Mouse (Mus musculus) stomach, embryonic 16.5 days (tissue): Measurements from ENCODE around the gene Obscn. TPM values are rescaled to one million over a fixed set of nuclear protein-coding genes. Genes with fewer than 3 reads are reported as not detected.

ENCODE experiments used
- ATAC-seq: fragments of 200-750 bp; cut with Nextera tagmentation; 2 replicates; pipeline ENCODE4 v1.8.0; 2017; ENCODE audit warnings: moderate number of reproducible peaks, moderate TSS enrichment; ENCODE audit not compliant: insufficient read depth, low FRiP score
- H3K27ac ChIP-seq: fragments of 300-500 bp; sonication (generic); 2 replicates; pipeline ENCODE4 v1.5.1; 2014; ENCODE audit warnings: low read length
- H3K27me3 ChIP-seq: fragments of 300-500 bp; sonication (generic); 2 replicates; pipeline ENCODE4 v1.6.1; 2014; ENCODE audit warnings: low read length, control low read depth, mixed read lengths; ENCODE audit not compliant: control insufficient read depth, insufficient read depth
- H3K36me3 ChIP-seq: fragments of 300-500 bp; sonication (generic); 2 replicates; pipeline ENCODE4 v1.6.1; 2014; ENCODE audit warnings: low read length; ENCODE audit not compliant: control insufficient read depth, insufficient read depth
- H3K4me1 ChIP-seq: fragments of 300-500 bp; sonication (generic); 2 replicates; pipeline ENCODE4 v1.6.1; 2014; ENCODE audit warnings: low read length, control low read depth, mixed read lengths; ENCODE audit not compliant: control insufficient read depth, insufficient read depth
- H3K4me2 ChIP-seq: fragments of 300-500 bp; sonication (generic); 2 replicates; pipeline ENCODE4 v1.6.1; 2014; ENCODE audit warnings: low read depth, low read length, mixed read lengths
- H3K4me3 ChIP-seq: fragments of 300-500 bp; sonication (generic); replicated peaks from 2 replicates; pipeline ENCODE4 v1.5.1; 2014; ENCODE audit warnings: mild to moderate bottlenecking, low read length
- H3K9ac ChIP-seq: fragments of 300-500 bp; sonication (generic); 2 replicates; pipeline ENCODE4 v1.6.1; 2014; ENCODE audit warnings: low read length
- H3K9me3 ChIP-seq: fragments of 300-500 bp; sonication (generic); replicated peaks from 2 replicates; pipeline ENCODE4 v1.6.1; 2016; ENCODE audit warnings: low read length, control low read depth; ENCODE audit not compliant: control insufficient read depth
- WGBS: fragments of 180-500 bp; shearing (Covaris S2); extraction: QIAGEN DNeasy Blood & Tissue Kit; methylation state at CpG from one replicate; pipeline ENCODE4 v1.1.7; 2014; 5-methylcytosine and 5-hydroxymethylcytosine counted together
- polyA plus RNA-seq: library from polyadenylated mRNA; unstranded; fragments of >200 nt; fragmentation: Nextera tagmentation; extraction: Ambion mirVana; gene quantifications from 2 replicates; pipeline ENCODE4 v1.2.1, GENCODE M21; 2015

Gene Obscn
- polyA plus RNA-seq, 1 experiment from 2014 or later, result 1.7 TPM

DNA sequence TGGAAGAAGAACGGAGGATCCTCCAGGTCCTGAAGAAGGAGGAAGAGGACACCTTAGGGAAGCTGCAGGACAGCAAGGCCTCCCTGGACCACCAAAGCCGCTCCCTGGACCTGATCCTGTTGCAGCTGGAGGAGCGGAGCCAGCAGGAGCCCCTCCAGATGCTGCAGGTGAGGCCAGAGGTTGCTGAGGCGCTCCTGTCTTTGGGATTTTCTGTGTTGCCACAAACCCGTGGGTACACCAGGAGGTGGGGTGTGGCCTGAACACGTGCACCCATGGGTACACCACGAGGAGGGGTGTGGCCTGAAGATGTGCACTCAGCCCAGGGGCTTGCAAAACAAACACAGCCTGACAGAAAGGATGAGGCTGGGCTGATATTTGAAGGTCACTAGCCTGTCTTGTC is 167.7 kb downstream of the Obscn start:
- Histone ChIP-seq H3K4me3 (no peak overlapping the region), H3K9ac (no peak overlapping the region), H3K27ac (no peak overlapping the region), H3K27me3 (peaks cover 4% of the 10 kb centered on the region), H3K4me1 (no peaks in the 10 kb centered on the region), H3K36me3 (peaks cover 3% of the 10 kb centered on the region; the same call in 1 of the 2 replicates), H3K9me3 (no peaks in the 10 kb centered on the region), H3K4me2 (no peak overlapping the region)
- no peak for ATAC-seq
- 72% methylated on average over 7 of the region's 7 CpGs for WGBS

DNA sequence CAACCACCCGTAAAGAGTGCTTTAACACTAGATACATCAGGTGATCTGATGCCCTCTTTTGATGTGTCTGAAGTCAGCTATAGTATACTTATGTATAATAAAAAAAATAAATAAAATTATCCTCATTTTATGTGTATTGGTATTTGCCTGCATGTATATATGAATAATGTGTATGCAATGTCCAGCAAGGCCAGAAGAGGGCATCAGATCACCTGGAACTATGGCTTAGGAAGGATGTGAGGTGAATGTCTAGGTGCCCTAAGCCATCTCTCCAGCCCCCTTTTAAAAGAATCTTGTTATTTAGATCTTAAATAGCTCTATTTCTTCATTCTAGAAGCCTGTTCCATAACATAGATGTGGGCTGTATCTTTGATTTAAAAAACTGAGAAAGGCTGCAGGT is 168.9 kb downstream of the Obscn start:
- 91% methylated on average over 1 of the region's 1 CpGs for WGBS
- no peaks in the 10 kb centered on the region for H3K9me3 ChIP-seq
- no peak overlapping the region for H3K4me2 ChIP-seq
- no peak for ATAC-seq
- H3K4me1 ChIP-seq, result no peaks in the 10 kb centered on the region
- no peak overlapping the region for H3K4me3 ChIP-seq
- H3K27me3 ChIP-seq, result peaks cover 10% of the 10 kb centered on the region
- H3K36me3 ChIP-seq, result peaks cover 3% of the 10 kb centered on the region; the same call in 1 of the 2 replicates
- no peak overlapping the region for H3K9ac ChIP-seq
- H3K27ac ChIP-seq, result no peak overlapping the region

DNA sequence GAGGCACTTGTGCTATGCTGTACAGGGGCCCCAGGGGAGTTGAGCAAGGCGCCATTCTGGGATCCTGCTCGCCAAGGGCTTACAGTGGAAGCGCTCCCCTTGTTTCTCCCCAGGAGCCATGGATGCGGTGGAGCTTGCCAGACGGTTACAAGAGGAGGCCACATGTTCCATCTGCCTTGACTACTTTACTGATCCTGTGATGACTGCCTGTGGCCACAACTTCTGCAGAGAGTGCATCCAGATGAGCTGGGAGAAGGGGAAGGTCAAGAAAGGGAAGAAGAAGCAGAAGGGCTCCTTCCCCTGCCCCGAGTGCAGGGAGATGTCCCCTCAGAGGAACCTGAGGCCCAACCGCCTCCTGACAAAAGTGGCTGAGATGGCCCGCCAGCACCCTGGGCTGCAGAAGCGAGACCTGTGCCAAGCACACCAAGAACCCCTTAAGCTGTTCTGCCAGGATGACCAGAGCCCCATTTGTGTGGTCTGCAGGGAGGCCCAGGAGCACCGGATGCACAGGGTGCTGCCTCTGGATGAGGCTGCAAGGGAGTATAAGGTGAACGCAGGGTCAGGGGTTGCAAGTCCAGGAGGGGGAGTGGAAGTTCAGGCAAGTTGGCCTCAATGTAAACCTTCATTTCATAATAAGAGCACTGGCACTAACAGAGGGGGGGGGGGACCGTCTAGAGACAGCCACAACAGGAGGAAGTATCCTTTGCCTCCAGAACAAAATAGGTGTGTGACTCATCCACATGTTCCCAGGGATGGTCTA is 171.0 kb downstream of the Obscn start:
- peaks cover 6% of the 10 kb centered on the region for H3K9me3 ChIP-seq
- H3K4me3 ChIP-seq, result no peak overlapping the region
- H3K27ac ChIP-seq, result no peak overlapping the region
- H3K4me1 ChIP-seq, result no peaks in the 10 kb centered on the region
- H3K4me2 ChIP-seq, result no peak overlapping the region
- H3K9ac ChIP-seq, result no peak overlapping the region
- ATAC-seq, result no peak
- no peaks in the 10 kb centered on the region for H3K36me3 ChIP-seq
- peaks cover 20% of the 10 kb centered on the region for H3K27me3 ChIP-seq
- WGBS, result 45% methylated on average over 12 of the region's 12 CpGs

DNA sequence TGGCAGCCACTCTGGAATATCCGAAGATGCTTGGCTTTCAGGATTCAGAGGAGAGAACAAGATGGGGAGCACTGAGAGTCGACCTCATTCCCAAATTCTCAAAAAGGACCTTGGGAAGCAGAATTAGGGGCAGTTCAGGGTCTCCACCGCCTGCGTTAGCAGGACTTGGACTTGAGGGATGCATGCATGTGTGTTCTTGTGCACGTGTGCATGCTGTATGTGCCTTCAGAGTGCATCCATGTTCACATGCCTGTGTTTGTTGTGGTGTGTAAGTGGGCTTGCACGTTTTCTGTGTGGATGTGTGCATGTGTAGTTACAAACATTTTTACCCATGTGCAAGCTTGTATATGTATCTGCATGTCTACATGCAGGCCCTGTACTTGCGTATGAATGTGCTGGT is 172.0 kb downstream of the Obscn start:
- WGBS, result 81% methylated on average over 7 of the region's 7 CpGs
- ATAC-seq, result no peak
- Histone ChIP-seq H3K27ac (no peak overlapping the region), H3K4me1 (peaks cover 5% of the 10 kb centered on the region; the same call in 1 of the 2 replicates), H3K4me3 (no peak overlapping the region), H3K36me3 (no peaks in the 10 kb centered on the region), H3K27me3 (peaks cover 20% of the 10 kb centered on the region), H3K9me3 (peaks cover 6% of the 10 kb centered on the region), H3K4me2 (no peak overlapping the region), H3K9ac (no peak overlapping the region)

DNA sequence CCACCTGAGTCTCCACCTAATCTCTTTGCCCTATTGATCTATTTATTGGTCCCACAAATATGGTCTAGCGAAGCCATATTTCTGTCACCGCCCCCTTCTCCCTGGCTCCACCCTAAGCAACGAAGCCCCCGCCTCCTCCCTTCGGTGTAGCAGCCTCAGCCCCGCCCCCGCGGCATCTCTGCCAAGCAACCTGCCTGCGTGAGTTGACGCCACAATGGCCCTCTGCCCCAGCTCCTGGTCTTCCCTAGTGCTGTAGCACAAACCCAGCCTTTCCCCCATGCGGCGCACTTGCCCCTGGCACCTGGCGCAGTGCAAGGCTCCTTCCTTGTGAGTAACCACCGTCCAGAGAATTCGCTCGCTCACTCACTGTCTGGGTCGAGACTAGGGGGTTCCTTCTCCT is 172.7 kb downstream of the Obscn start:
- Histone ChIP-seq H3K9ac (no peak overlapping the region), H3K4me3 (no peak overlapping the region), H3K36me3 (no peaks in the 10 kb centered on the region), H3K4me2 (no peak overlapping the region), H3K9me3 (peaks cover 6% of the 10 kb centered on the region), H3K4me1 (peaks cover 5% of the 10 kb centered on the region; the same call in 1 of the 2 replicates), H3K27ac (no peak overlapping the region), H3K27me3 (peaks cover 20% of the 10 kb centered on the region)
- WGBS, result 37% methylated on average over 17 of the region's 17 CpGs
- no peak for ATAC-seq

DNA sequence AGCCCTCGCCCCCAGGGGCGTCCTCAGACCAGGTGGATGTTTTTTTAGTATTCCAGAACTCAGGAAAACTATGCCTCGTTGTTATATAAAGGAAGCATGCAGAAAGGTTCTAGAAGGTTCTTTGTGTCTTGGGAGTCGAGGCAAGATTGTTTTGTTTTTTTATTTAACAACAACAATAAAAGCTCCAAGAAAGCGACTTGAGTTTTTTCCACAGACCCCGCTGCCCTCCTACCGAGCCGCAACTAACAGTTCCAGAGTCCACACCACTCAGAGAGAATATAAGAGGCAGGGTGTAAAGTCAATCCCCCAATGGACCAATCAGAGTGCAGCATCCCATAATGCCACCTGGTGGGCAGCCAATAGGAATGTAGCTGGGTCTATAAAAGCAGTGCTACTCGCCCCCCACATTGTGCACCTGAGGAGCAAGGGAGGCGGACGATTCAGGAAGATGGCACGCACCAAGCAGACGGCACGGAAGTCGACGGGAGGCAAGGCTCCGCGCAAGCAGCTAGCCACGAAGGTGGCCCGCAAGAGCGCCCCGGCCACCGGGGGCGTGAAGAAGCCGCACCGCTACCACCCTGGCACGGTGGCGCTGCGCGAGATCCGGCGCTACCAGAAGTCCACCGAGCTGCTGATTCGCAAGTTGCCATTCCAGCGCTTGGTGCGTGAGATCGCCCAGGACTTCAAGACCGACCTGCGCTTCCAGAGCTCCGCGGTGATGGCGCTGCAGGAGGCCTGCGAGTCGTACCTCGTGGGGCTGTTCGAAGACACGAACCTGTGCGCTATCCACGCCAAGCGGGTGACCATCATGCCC is 174.6 kb downstream of the Obscn start:
- 59% methylated on average over 50 of the region's 50 CpGs for WGBS
- no peak for ATAC-seq
- no peak overlapping the region for H3K4me3 ChIP-seq

DNA sequence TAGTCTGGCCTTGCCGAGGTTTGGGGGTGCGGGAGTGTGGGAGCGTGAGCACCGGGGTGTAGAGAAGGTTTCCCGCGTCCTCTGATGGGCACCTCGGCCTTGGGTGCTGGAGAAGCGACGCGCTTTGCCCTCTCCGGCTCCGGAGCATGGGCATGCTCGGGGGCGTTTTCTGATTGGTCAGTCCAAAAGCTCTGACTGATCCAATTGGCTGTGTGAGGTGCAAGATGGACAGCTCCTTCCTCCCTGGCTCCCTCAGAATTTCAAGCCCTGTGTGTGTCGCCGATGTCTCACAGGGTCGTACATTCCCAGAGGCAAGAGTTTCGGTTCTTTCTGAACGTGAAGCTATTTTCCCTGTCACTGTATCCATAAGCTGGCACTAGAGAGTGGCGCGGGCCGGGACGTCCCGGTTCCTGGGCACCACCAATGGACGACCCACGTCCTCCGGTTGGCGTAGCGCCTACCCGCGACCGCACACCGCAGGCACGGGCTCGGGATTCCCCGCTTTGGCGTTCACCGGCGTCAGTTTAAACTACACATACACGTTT is 176.2 kb downstream of the Obscn start:
- Histone ChIP-seq H3K27me3 (peaks cover 20% of the 10 kb centered on the region), H3K4me3 (peak overlapping the region; percentile 64), H3K27ac (no peak overlapping the region), H3K4me1 (peaks cover 24% of the 10 kb centered on the region), H3K4me2 (peak overlapping the region; percentile 76), H3K9me3 (peaks cover 6% of the 10 kb centered on the region), H3K36me3 (peaks cover 7% of the 10 kb centered on the region), H3K9ac (peak overlapping the region; percentile 70)
- 4% methylated on average over 40 of the region's 40 CpGs for WGBS
- ATAC-seq, result peak; percentile 74

More for the DNA sequence above, 174.6 kb downstream of the Obscn start:
- Histone ChIP-seq H3K36me3 (peaks cover 7% of the 10 kb centered on the region), H3K4me1 (peaks cover 18% of the 10 kb centered on the region), H3K27ac (no peak overlapping the region), H3K9me3 (peaks cover 6% of the 10 kb centered on the region), H3K4me2 (no peak overlapping the region), H3K9ac (no peak overlapping the region), H3K27me3 (peaks cover 20% of the 10 kb centered on the region)

DNA sequence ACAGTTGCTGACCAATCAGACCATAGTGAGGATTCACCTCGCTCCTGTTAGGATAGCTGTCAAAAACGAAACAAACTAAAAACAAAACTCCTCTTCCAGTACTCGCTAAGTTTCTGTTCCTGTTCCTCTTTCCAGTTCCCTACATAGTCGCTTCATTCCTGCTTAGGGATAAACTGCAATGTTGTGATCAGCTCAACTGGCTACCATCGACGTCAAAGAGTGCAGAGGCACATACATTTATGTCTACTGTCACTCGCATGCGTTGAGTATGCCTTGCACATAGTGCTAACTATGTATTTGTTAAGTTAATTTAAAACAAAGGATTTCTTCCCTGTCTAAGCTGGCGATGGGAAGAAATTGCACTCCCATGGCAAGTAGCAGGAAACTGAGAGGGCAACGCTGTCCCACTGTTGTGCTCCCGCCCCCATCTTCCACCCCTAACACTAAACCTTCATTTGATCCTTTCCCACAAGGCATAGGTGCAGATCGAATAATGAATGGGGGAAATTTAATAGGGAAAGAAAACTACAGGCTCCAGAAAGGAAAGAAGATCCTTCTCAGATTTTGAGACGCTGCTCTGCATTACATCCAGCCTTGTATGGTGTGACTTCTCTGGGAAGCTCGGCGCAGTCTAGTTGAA is 176.9 kb downstream of the Obscn start:
- Histone ChIP-seq H3K9ac (peak overlapping the region; percentile 70), H3K27ac (no peak overlapping the region), H3K36me3 (peaks cover 7% of the 10 kb centered on the region), H3K9me3 (peaks cover 6% of the 10 kb centered on the region), H3K4me2 (peak overlapping the region; percentile 76), H3K4me1 (peaks cover 24% of the 10 kb centered on the region), H3K4me3 (peak overlapping the region; percentile 64), H3K27me3 (peaks cover 20% of the 10 kb centered on the region)
- 34% methylated on average over 15 of the region's 15 CpGs for WGBS
- no peak for ATAC-seq
